Mouse (Mus musculus) intestine, embryonic 15.5 days (tissue): ENCODE results near the gene Nr1h4. TPM values are rescaled to one million over a fixed set of nuclear protein-coding genes. Genes with fewer than 3 reads are reported as not detected.

ENCODE experiments used
- ATAC-seq: fragments of 200-750 bp; cut with Nextera tagmentation; 2 replicates; pipeline ENCODE4 v1.8.0; 2017; ENCODE audit warnings: moderate TSS enrichment, moderate library complexity
- H3K27ac ChIP-seq: fragments of 300-500 bp; sonication (generic); 2 replicates; pipeline ENCODE4 v1.5.1; 2015; ENCODE audit warnings: mild to moderate bottlenecking, inconsistent platforms
- H3K27me3 ChIP-seq: fragments of 300-500 bp; sonication (generic); replicated peaks from 2 replicates; pipeline ENCODE4 v1.6.1; 2015; ENCODE audit warnings: inconsistent platforms
- H3K36me3 ChIP-seq: fragments of 300-500 bp; sonication (generic); 2 replicates; pipeline ENCODE4 v1.6.1; 2015; ENCODE audit warnings: inconsistent platforms
- H3K4me1 ChIP-seq: fragments of 300-500 bp; sonication (generic); replicated peaks from 2 replicates; pipeline ENCODE4 v1.6.1; 2015; ENCODE audit warnings: inconsistent platforms
- H3K4me2 ChIP-seq: fragments of 300-500 bp; sonication (generic); replicated peaks from 2 replicates; pipeline ENCODE4 v1.6.1; 2015; ENCODE audit warnings: mild to moderate bottlenecking, inconsistent platforms
- H3K4me3 ChIP-seq: fragments of 300-500 bp; sonication (generic); replicated peaks from 2 replicates; pipeline ENCODE4 v1.5.1; 2015; ENCODE audit warnings: inconsistent platforms
- H3K9ac ChIP-seq: fragments of 300-500 bp; sonication (generic); 2 replicates; pipeline ENCODE4 v1.6.1; 2015; ENCODE audit warnings: inconsistent platforms
- H3K9me3 ChIP-seq: fragments of 300-500 bp; sonication (generic); 2 replicates; pipeline ENCODE4 v1.6.1; 2016; ENCODE audit warnings: inconsistent platforms
- WGBS: fragments of 180-500 bp; shearing (Covaris S2); methylation state at CpG from one replicate; pipeline ENCODE4 v1.1.7; 2015; 5-methylcytosine and 5-hydroxymethylcytosine counted together
- polyA plus RNA-seq: library from polyadenylated mRNA; unstranded; fragments of >200 nt; fragmentation: Nextera tagmentation; extraction: Ambion mirVana; gene quantifications from 2 replicates; pipeline ENCODE4 v1.2.1, GENCODE M21; 2015

Gene Nr1h4
- polyA plus RNA-seq, 1 experiment from 2014 or later: 55.1 TPM

- ATAC-seq: no peak
- Histone ChIP-seq H3K27ac (no peak overlapping the region), H3K4me1 (no peaks in the 10 kb centered on the region), H3K4me3 (no peak overlapping the region), H3K4me2 (no peak overlapping the region), H3K27me3 (no peaks in the 10 kb centered on the region), H3K36me3 (no peaks in the 10 kb centered on the region), H3K9me3 (no peaks in the 10 kb centered on the region), H3K9ac (no peak overlapping the region)
- 87% methylated on average over 3 of the region's 3 CpGs for WGBS
Measured at GRCm38 (mm10) chr10:89490250-89490649, 43.1 kb downstream of the Nr1h4 start.

GRCm38 (mm10) chr10:89489459-89489858 lies 43.9 kb downstream of the Nr1h4 start:
- no peaks in the 10 kb centered on the region for H3K27me3 ChIP-seq
- H3K4me2 ChIP-seq: no peak overlapping the region
- no peak for ATAC-seq
- H3K36me3 ChIP-seq: no peaks in the 10 kb centered on the region
- H3K4me3 ChIP-seq: no peak overlapping the region
- no peak overlapping the region for H3K27ac ChIP-seq
- H3K9me3 ChIP-seq: no peaks in the 10 kb centered on the region
- H3K4me1 ChIP-seq: no peaks in the 10 kb centered on the region
- no peak overlapping the region for H3K9ac ChIP-seq
- WGBS: 44% methylated on average over 4 of the region's 4 CpGs

GRCm38 (mm10) chr10:89486995-89487742 lies 46.2 kb downstream of the Nr1h4 start:
- Histone ChIP-seq H3K4me2 (no peak overlapping the region), H3K36me3 (no peaks in the 10 kb centered on the region), H3K9ac (no peak overlapping the region), H3K9me3 (no peaks in the 10 kb centered on the region), H3K27me3 (no peaks in the 10 kb centered on the region), H3K4me3 (no peak overlapping the region), H3K4me1 (no peaks in the 10 kb centered on the region), H3K27ac (no peak overlapping the region)
- ATAC-seq: no peak
- WGBS: 62% methylated on average over 4 of the region's 4 CpGs

- H3K4me3 ChIP-seq: no peak overlapping the region
- H3K27me3 ChIP-seq: no peaks in the 10 kb centered on the region
- no peak overlapping the region for H3K27ac ChIP-seq
- H3K36me3 ChIP-seq: no peaks in the 10 kb centered on the region
- ATAC-seq: no peak
- H3K9me3 ChIP-seq: no peaks in the 10 kb centered on the region
- H3K9ac ChIP-seq: no peak overlapping the region
- no peak overlapping the region for H3K4me2 ChIP-seq
- no peaks in the 10 kb centered on the region for H3K4me1 ChIP-seq
Measured at GRCm38 (mm10) chr10:89484907-89485306, 48.5 kb downstream of the Nr1h4 start.

GRCm38 (mm10) chr10:89483812-89484602 lies 49.4 kb downstream of the Nr1h4 start:
- Histone ChIP-seq H3K27me3 (no peaks in the 10 kb centered on the region), H3K4me3 (no peak overlapping the region), H3K9me3 (no peaks in the 10 kb centered on the region), H3K4me1 (no peaks in the 10 kb centered on the region), H3K36me3 (no peaks in the 10 kb centered on the region), H3K27ac (peak overlapping the region; percentile 61), H3K9ac (no peak overlapping the region), H3K4me2 (peak overlapping the region; percentile 35)
- 55% methylated on average over 18 of the region's 18 CpGs for WGBS
- ATAC-seq: peak; percentile 91

GRCm38 (mm10) chr10:89483113-89483512 lies 50.3 kb downstream of the Nr1h4 start:
- H3K4me2 ChIP-seq: no peak overlapping the region
- peak overlapping the region; percentile 56 for H3K27ac ChIP-seq
- no peaks in the 10 kb centered on the region for H3K36me3 ChIP-seq

GRCm38 (mm10) chr10:89482142-89482681 lies 51.2 kb downstream of the Nr1h4 start:
- 78% methylated on average over 10 of the region's 10 CpGs for WGBS

More at GRCm38 (mm10) chr10:89483113-89483512, 50.3 kb downstream of the Nr1h4 start:
- Histone ChIP-seq H3K4me1 (no peaks in the 10 kb centered on the region), H3K9me3 (no peaks in the 10 kb centered on the region), H3K9ac (no peak overlapping the region), H3K27me3 (no peaks in the 10 kb centered on the region), H3K4me3 (no peak overlapping the region)
- 79% methylated on average over 14 of the region's 14 CpGs for WGBS
- peak; percentile 21 for ATAC-seq

GRCm38 (mm10) chr10:89481638-89482037 lies 51.7 kb downstream of the Nr1h4 start:
- no peak overlapping the region for H3K27ac ChIP-seq
- H3K4me2 ChIP-seq: no peak overlapping the region
- WGBS: 62% methylated on average over 7 of the region's 7 CpGs
- no peaks in the 10 kb centered on the region for H3K4me1 ChIP-seq
- no peak overlapping the region for H3K9ac ChIP-seq
- no peak overlapping the region for H3K4me3 ChIP-seq
- ATAC-seq: no peak
- H3K27me3 ChIP-seq: no peaks in the 10 kb centered on the region
- no peaks in the 10 kb centered on the region for H3K9me3 ChIP-seq
- no peaks in the 10 kb centered on the region for H3K36me3 ChIP-seq

More at GRCm38 (mm10) chr10:89482142-89482681, 51.2 kb downstream of the Nr1h4 start:
- Histone ChIP-seq H3K27me3 (no peaks in the 10 kb centered on the region), H3K9ac (no peak overlapping the region), H3K27ac (no peak overlapping the region), H3K4me3 (no peak overlapping the region), H3K36me3 (no peaks in the 10 kb centered on the region), H3K9me3 (no peaks in the 10 kb centered on the region), H3K4me1 (no peaks in the 10 kb centered on the region), H3K4me2 (no peak overlapping the region)
- ATAC-seq: no peak

GRCm38 (mm10) chr10:89478766-89479165 lies 54.6 kb downstream of the Nr1h4 start:
- no peaks in the 10 kb centered on the region for H3K4me1 ChIP-seq
- no peaks in the 10 kb centered on the region for H3K27me3 ChIP-seq
- no peak overlapping the region for H3K27ac ChIP-seq
- no peak overlapping the region for H3K4me2 ChIP-seq
- H3K4me3 ChIP-seq: no peak overlapping the region
- ATAC-seq: no peak
- H3K9me3 ChIP-seq: no peaks in the 10 kb centered on the region
- WGBS: 86% methylated on average over 8 of the region's 8 CpGs
- no peak overlapping the region for H3K9ac ChIP-seq
- H3K36me3 ChIP-seq: no peaks in the 10 kb centered on the region

- H3K27me3 ChIP-seq: no peaks in the 10 kb centered on the region
- no peaks in the 10 kb centered on the region for H3K9me3 ChIP-seq
- 68% methylated on average over 7 of the region's 7 CpGs for WGBS
- no peak overlapping the region for H3K9ac ChIP-seq
- H3K4me2 ChIP-seq: no peak overlapping the region
- ATAC-seq: peak; percentile 66; the same call in 1 of the 2 replicates
- no peak overlapping the region for H3K27ac ChIP-seq
- no peaks in the 10 kb centered on the region for H3K4me1 ChIP-seq
- no peak overlapping the region for H3K4me3 ChIP-seq
- no peaks in the 10 kb centered on the region for H3K36me3 ChIP-seq
Measured at GRCm38 (mm10) chr10:89470596-89471353, 62.6 kb downstream of the Nr1h4 start.

GRCm38 (mm10) chr10:89464760-89465405 lies 68.5 kb downstream of the Nr1h4 start:
- 83% methylated on average over 4 of the region's 4 CpGs for WGBS
- H3K4me1 ChIP-seq: no peaks in the 10 kb centered on the region
- H3K36me3 ChIP-seq: no peaks in the 10 kb centered on the region
- H3K27ac ChIP-seq: no peak overlapping the region
- H3K9me3 ChIP-seq: no peaks in the 10 kb centered on the region
- no peak overlapping the region for H3K4me3 ChIP-seq
- H3K4me2 ChIP-seq: no peak overlapping the region
- H3K27me3 ChIP-seq: no peaks in the 10 kb centered on the region
- no peak for ATAC-seq
- H3K9ac ChIP-seq: no peak overlapping the region
